Mouse (Mus musculus): Measurements from ENCODE around the gene Npas2. TPM values are rescaled to one million over a fixed set of nuclear protein-coding genes. Genes with fewer than 3 reads are reported as not detected.

Gene Npas2
- polyA plus RNA-seq, 1 experiment: 77.6 TPM

- TF ChIP-seq CTCF (IDR thresholded peaks at IDR 0.05; ENCODE audit: extremely low read depth, insufficient read length, insufficient replicate concordance, low read depth, low read length) (peak; percentile 77; the same call in 1 of the 2 replicates), POLR2A (IDR thresholded peaks at IDR 0.05; ENCODE audit: low read depth, low read length) (no peak)
- WGBS: 6% methylated on average over 8 of the region's 8 CpGs
These were observed 147.1 kb downstream of the Npas2 start for GRCm38 (mm10) chr1:39340647-39341046.

GRCm38 (mm10) chr1:39341807-39342206 is 148.3 kb downstream of the Npas2 start:
- no peak overlapping the region for H3K4me3 ChIP-seq (ENCODE audit: low read depth, low read length)
- H3K4me1 ChIP-seq (ENCODE audit: control insufficient read depth, insufficient read depth, insufficient read length, low read length): peaks cover 5% of the 10 kb centered on the region
- H3K27me3 ChIP-seq (ENCODE audit: control insufficient read depth, insufficient read depth, low read length): no peaks in the 10 kb centered on the region
- peaks cover 20% of the 10 kb centered on the region for H3K36me3 ChIP-seq (ENCODE audit: control insufficient read depth, insufficient read depth, low read length)
- no peak overlapping the region for H3K27ac ChIP-seq (ENCODE audit: insufficient read depth, low read depth, low read length)
- TF ChIP-seq CTCF (IDR thresholded peaks at IDR 0.05; ENCODE audit: extremely low read depth, insufficient read length, insufficient replicate concordance, low read depth, low read length) (no peak), POLR2A (IDR thresholded peaks at IDR 0.05; ENCODE audit: low read depth, low read length) (no peak)
- WGBS: 89% methylated on average over 4 of the region's 4 CpGs

More at GRCm38 (mm10) chr1:39340647-39341046, 147.1 kb downstream of the Npas2 start:
- no peak overlapping the region for H3K4me3 ChIP-seq (ENCODE audit: low read depth, low read length)
- peaks cover 5% of the 10 kb centered on the region for H3K4me1 ChIP-seq (ENCODE audit: control insufficient read depth, insufficient read depth, insufficient read length, low read length)
- H3K27ac ChIP-seq (ENCODE audit: insufficient read depth, low read depth, low read length): no peak overlapping the region
- peaks cover 10% of the 10 kb centered on the region for H3K36me3 ChIP-seq (ENCODE audit: control insufficient read depth, insufficient read depth, low read length)
- no peaks in the 10 kb centered on the region for H3K27me3 ChIP-seq (ENCODE audit: control insufficient read depth, insufficient read depth, low read length)

- TF ChIP-seq CTCF (IDR thresholded peaks at IDR 0.05; ENCODE audit: extremely low read depth, insufficient read length, insufficient replicate concordance, low read depth, low read length): no peak
- TF ChIP-seq POLR2A (IDR thresholded peaks at IDR 0.05; ENCODE audit: low read depth, low read length): no peak
- WGBS: 90% methylated on average over 5 of the region's 5 CpGs
- H3K27me3 ChIP-seq (ENCODE audit: control insufficient read depth, insufficient read depth, low read length): no peaks in the 10 kb centered on the region
- peaks cover 28% of the 10 kb centered on the region for H3K36me3 ChIP-seq (ENCODE audit: control insufficient read depth, insufficient read depth, low read length)
- H3K4me3 ChIP-seq (ENCODE audit: low read depth, low read length): no peak overlapping the region
- no peak overlapping the region for H3K27ac ChIP-seq (ENCODE audit: insufficient read depth, low read depth, low read length)
- peaks cover 5% of the 10 kb centered on the region for H3K4me1 ChIP-seq (ENCODE audit: control insufficient read depth, insufficient read depth, insufficient read length, low read length)
These were observed 149.7 kb downstream of the Npas2 start for GRCm38 (mm10) chr1:39343242-39343641.

GRCm38 (mm10) chr1:39344981-39345600 is 151.6 kb downstream of the Npas2 start:
- H3K4me3 ChIP-seq (ENCODE audit: low read depth, low read length): no peak overlapping the region
- peaks cover 27% of the 10 kb centered on the region for H3K36me3 ChIP-seq (ENCODE audit: control insufficient read depth, insufficient read depth, low read length)
- H3K27me3 ChIP-seq (ENCODE audit: control insufficient read depth, insufficient read depth, low read length): no peaks in the 10 kb centered on the region
- WGBS: 74% methylated on average over 21 of the region's 21 CpGs
- TF ChIP-seq CTCF (IDR thresholded peaks at IDR 0.05; ENCODE audit: extremely low read depth, insufficient read length, insufficient replicate concordance, low read depth, low read length): no peak
- TF ChIP-seq POLR2A (IDR thresholded peaks at IDR 0.05; ENCODE audit: low read depth, low read length): no peak
- H3K4me1 ChIP-seq (ENCODE audit: control insufficient read depth, insufficient read depth, insufficient read length, low read length): no peaks in the 10 kb centered on the region
- no peak overlapping the region for H3K27ac ChIP-seq (ENCODE audit: insufficient read depth, low read depth, low read length)

GRCm38 (mm10) chr1:39349001-39349400 is 155.5 kb downstream of the Npas2 start:
- H3K27ac ChIP-seq (ENCODE audit: insufficient read depth, low read depth, low read length): no peak overlapping the region
- no peak overlapping the region for H3K4me3 ChIP-seq (ENCODE audit: low read depth, low read length)
- no peaks in the 10 kb centered on the region for H3K4me1 ChIP-seq (ENCODE audit: control insufficient read depth, insufficient read depth, insufficient read length, low read length)
- WGBS: 76% methylated on average over 1 of the region's 1 CpGs
- H3K36me3 ChIP-seq (ENCODE audit: control insufficient read depth, insufficient read depth, low read length): peaks cover 28% of the 10 kb centered on the region
- no peaks in the 10 kb centered on the region for H3K27me3 ChIP-seq (ENCODE audit: control insufficient read depth, insufficient read depth, low read length)
- TF ChIP-seq CTCF (IDR thresholded peaks at IDR 0.05; ENCODE audit: extremely low read depth, insufficient read length, insufficient replicate concordance, low read depth, low read length) (no peak), POLR2A (IDR thresholded peaks at IDR 0.05; ENCODE audit: low read depth, low read length) (no peak)

- no peak overlapping the region for H3K27ac ChIP-seq (ENCODE audit: insufficient read depth, low read depth, low read length)
- no peak overlapping the region for H3K4me3 ChIP-seq (ENCODE audit: low read depth, low read length)
- no peaks in the 10 kb centered on the region for H3K4me1 ChIP-seq (ENCODE audit: control insufficient read depth, insufficient read depth, insufficient read length, low read length)
- H3K27me3 ChIP-seq (ENCODE audit: control insufficient read depth, insufficient read depth, low read length): no peaks in the 10 kb centered on the region
- H3K36me3 ChIP-seq (ENCODE audit: control insufficient read depth, insufficient read depth, low read length): peaks cover 28% of the 10 kb centered on the region
- 84% methylated on average over 7 of the region's 7 CpGs for WGBS
- TF ChIP-seq CTCF (IDR thresholded peaks at IDR 0.05; ENCODE audit: extremely low read depth, insufficient read length, insufficient replicate concordance, low read depth, low read length) (no peak), POLR2A (IDR thresholded peaks at IDR 0.05; ENCODE audit: low read depth, low read length) (no peak)
These were observed 155.9 kb downstream of the Npas2 start for GRCm38 (mm10) chr1:39349427-39349826.

GRCm38 (mm10) chr1:39361754-39362514 is 168.4 kb downstream of the Npas2 start:
- H3K36me3 ChIP-seq (ENCODE audit: control insufficient read depth, insufficient read depth, low read length): 0 out of 2 replicates have a peak, but pooled peaks cover 3% of the 10 kb centered on the region
- H3K27ac ChIP-seq (ENCODE audit: insufficient read depth, low read depth, low read length): no peak overlapping the region
- no peaks in the 10 kb centered on the region for H3K27me3 ChIP-seq (ENCODE audit: control insufficient read depth, insufficient read depth, low read length)
- no peaks in the 10 kb centered on the region; the same call in 1 of the 2 replicates for H3K4me1 ChIP-seq (ENCODE audit: control insufficient read depth, insufficient read depth, insufficient read length, low read length)
- TF ChIP-seq CTCF (IDR thresholded peaks at IDR 0.05; ENCODE audit: extremely low read depth, insufficient read length, insufficient replicate concordance, low read depth, low read length) (no peak), POLR2A (IDR thresholded peaks at IDR 0.05; ENCODE audit: low read depth, low read length) (no peak)
- no peak overlapping the region for H3K4me3 ChIP-seq (ENCODE audit: low read depth, low read length)
- WGBS: 67% methylated on average over 24 of the region's 24 CpGs
